Mouse (Mus musculus) heart, embryonic 16.5 days (tissue): ENCODE data around the gene Ism2. TPM values are rescaled to one million over a fixed set of nuclear protein-coding genes. Genes with fewer than 3 reads are reported as not detected.
A peak's percentile ranks its signal among the peaks of the same experiment; 100 is the strongest.
"Not testable (repeated sequence)": the region's sequence is repeated elsewhere in the genome, so short reads cannot be mapped to it uniquely, and the experiment has no call there.

ENCODE experiments used
- ATAC-seq: fragments of 200-750 bp; cut with Nextera tagmentation; replicated peaks from 2 replicates; pipeline ENCODE4 v1.8.0; 2017; ENCODE audit warnings: moderate number of reproducible peaks; ENCODE audit not compliant: insufficient read depth, low FRiP score; ENCODE audit errors: extremely low read depth
- H3K27ac ChIP-seq: fragments of 300-500 bp; sonication (generic); 2 replicates; pipeline ENCODE4 v1.5.1; 2014; ENCODE audit warnings: mild to moderate bottlenecking, low read length, control low read depth, moderate library complexity
- H3K27me3 ChIP-seq: fragments of 300-500 bp; sonication (generic); 2 replicates; pipeline ENCODE4 v1.6.1; 2014; ENCODE audit warnings: low read length, mixed read lengths; ENCODE audit not compliant: control insufficient read depth, insufficient read depth
- H3K36me3 ChIP-seq: fragments of 300-500 bp; sonication (generic); 2 replicates; pipeline ENCODE4 v1.6.1; 2014; ENCODE audit not compliant: control insufficient read depth, insufficient read depth
- H3K4me1 ChIP-seq: fragments of 300-500 bp; sonication (generic); 2 replicates; pipeline ENCODE4 v1.6.1; 2014; ENCODE audit warnings: low read length, mixed read lengths; ENCODE audit not compliant: control insufficient read depth, insufficient read depth
- H3K4me2 ChIP-seq: fragments of 300-500 bp; sonication (generic); 2 replicates; pipeline ENCODE4 v1.6.1; 2014; ENCODE audit warnings: low read depth, mild to moderate bottlenecking, control low read depth, low read length
- H3K4me3 ChIP-seq: fragments of 300-500 bp; sonication (generic); 2 replicates; pipeline ENCODE4 v1.5.1; 2014; ENCODE audit warnings: mild to moderate bottlenecking, control low read depth, low read length
- H3K9ac ChIP-seq: fragments of 300-500 bp; sonication (generic); 2 replicates; pipeline ENCODE4 v1.6.1; 2014; ENCODE audit warnings: low read length, control low read depth
- H3K9me3 ChIP-seq: fragments of 300-500 bp; sonication (generic); replicated peaks from 2 replicates; pipeline ENCODE4 v1.6.1; 2016; ENCODE audit warnings: low read length; ENCODE audit not compliant: control insufficient read depth
- WGBS: fragments of 180-500 bp; shearing (Covaris S2); extraction: QIAGEN DNeasy Blood & Tissue Kit; methylation state at CpG from one replicate; pipeline ENCODE4 v1.1.7; 2014; 5-methylcytosine and 5-hydroxymethylcytosine counted together
- polyA plus RNA-seq: library from polyadenylated mRNA; unstranded; fragments of >200 nt; fragmentation: Nextera tagmentation; extraction: Ambion mirVana; gene quantifications from 2 replicates; pipeline ENCODE4 v1.2.1, GENCODE M21; 2015

Ism2 gene
- polyA plus RNA-seq, 1 experiment from 2014 or later, result 0.38 TPM

GRCm38 (mm10) chr12:87331053-87331456 lies 31.6 kb upstream of the Ism2 start:
- peaks cover 4% of the 10 kb centered on the region; the same call in 1 of the 2 replicates for H3K4me1 ChIP-seq
- 57% methylated on average over 6 of the region's 6 CpGs for WGBS
- ATAC-seq, result no peak
- no peak overlapping the region for H3K4me2 ChIP-seq
- no peak overlapping the region for H3K4me3 ChIP-seq
- H3K9me3 ChIP-seq, result no peaks in the 10 kb centered on the region
- no peaks in the 10 kb centered on the region for H3K27me3 ChIP-seq
- no peak overlapping the region for H3K27ac ChIP-seq
- no peak overlapping the region for H3K9ac ChIP-seq
- peaks cover 4% of the 10 kb centered on the region; the same call in 1 of the 2 replicates for H3K36me3 ChIP-seq

GRCm38 (mm10) chr12:87330213-87330612 lies 30.7 kb upstream of the Ism2 start:
- Histone ChIP-seq H3K4me1 (peaks cover 4% of the 10 kb centered on the region; the same call in 1 of the 2 replicates), H3K36me3 (no peaks in the 10 kb centered on the region), H3K4me3 (no peak overlapping the region), H3K9ac (no peak overlapping the region), H3K27ac (no peak overlapping the region), H3K9me3 (no peaks in the 10 kb centered on the region), H3K4me2 (no peak overlapping the region), H3K27me3 (no peaks in the 10 kb centered on the region)
- ATAC-seq, result no peak
- WGBS, result 55% methylated on average over 2 of the region's 2 CpGs

- H3K27me3 ChIP-seq, result no peaks in the 10 kb centered on the region
- no peak for ATAC-seq
Measured at GRCm38 (mm10) chr12:87328025-87328424, 28.5 kb upstream of the Ism2 start.

GRCm38 (mm10) chr12:87327610-87328009 lies 28.1 kb upstream of the Ism2 start:
- H3K4me2 ChIP-seq, result no peak overlapping the region
- H3K9me3 ChIP-seq, result no peaks in the 10 kb centered on the region
- H3K27me3 ChIP-seq, result no peaks in the 10 kb centered on the region
- H3K4me3 ChIP-seq, result no peak overlapping the region
- H3K9ac ChIP-seq, result no peak overlapping the region
- peaks cover 4% of the 10 kb centered on the region; the same call in 1 of the 2 replicates for H3K4me1 ChIP-seq
- no peak for ATAC-seq
- 32% methylated on average over 7 of the region's 7 CpGs for WGBS
- no peaks in the 10 kb centered on the region; the same call in 1 of the 2 replicates for H3K36me3 ChIP-seq
- H3K27ac ChIP-seq, result peak overlapping the region; percentile 23; the same call in 1 of the 2 replicates

More at GRCm38 (mm10) chr12:87328025-87328424, 28.5 kb upstream of the Ism2 start:
- Histone ChIP-seq H3K36me3 (no peaks in the 10 kb centered on the region; the same call in 1 of the 2 replicates), H3K9me3 (no peaks in the 10 kb centered on the region), H3K4me2 (no peak overlapping the region), H3K27ac (no peak overlapping the region), H3K9ac (no peak overlapping the region), H3K4me3 (no peak overlapping the region), H3K4me1 (peaks cover 4% of the 10 kb centered on the region; the same call in 1 of the 2 replicates)
- WGBS, result 51% methylated on average over 4 of the region's 4 CpGs

- peaks cover 4% of the 10 kb centered on the region; the same call in 1 of the 2 replicates for H3K4me1 ChIP-seq
- no peaks in the 10 kb centered on the region for H3K27me3 ChIP-seq
- H3K9me3 ChIP-seq, result no peaks in the 10 kb centered on the region
- 94% methylated on average over 3 of the region's 3 CpGs for WGBS
- no peaks in the 10 kb centered on the region; the same call in 1 of the 2 replicates for H3K36me3 ChIP-seq
- H3K4me3 ChIP-seq, result no peak overlapping the region
- H3K9ac ChIP-seq, result no peak overlapping the region
- H3K4me2 ChIP-seq, result no peak overlapping the region
- no peak overlapping the region for H3K27ac ChIP-seq
- no peak for ATAC-seq
Measured at GRCm38 (mm10) chr12:87325452-87325851, 25.9 kb upstream of the Ism2 start.

GRCm38 (mm10) chr12:87319229-87319628 lies 19.7 kb upstream of the Ism2 start:
- H3K4me2 ChIP-seq, result no peak overlapping the region
- H3K27ac ChIP-seq, result no peak overlapping the region
- H3K27me3 ChIP-seq, result no peaks in the 10 kb centered on the region
- ATAC-seq, result no peak
- H3K4me3 ChIP-seq, result no peak overlapping the region
- H3K36me3 ChIP-seq, result no peaks in the 10 kb centered on the region; the same call in 1 of the 2 replicates
- no peak overlapping the region for H3K9ac ChIP-seq
- 89% methylated on average over 3 of the region's 3 CpGs for WGBS
- no peaks in the 10 kb centered on the region for H3K4me1 ChIP-seq
- H3K9me3 ChIP-seq, result no peaks in the 10 kb centered on the region

- no peak overlapping the region for H3K4me3 ChIP-seq
- no peak overlapping the region for H3K4me2 ChIP-seq
- H3K27ac ChIP-seq, result no peak overlapping the region
- no peak for ATAC-seq
- no peak overlapping the region for H3K9ac ChIP-seq
- H3K9me3 ChIP-seq, result no peaks in the 10 kb centered on the region
- no peaks in the 10 kb centered on the region for H3K4me1 ChIP-seq
- H3K27me3 ChIP-seq, result no peaks in the 10 kb centered on the region
- no peaks in the 10 kb centered on the region; the same call in 1 of the 2 replicates for H3K36me3 ChIP-seq
- WGBS, result 63% methylated on average over 1 of the region's 1 CpGs
Measured at GRCm38 (mm10) chr12:87317951-87318350, 18.4 kb upstream of the Ism2 start.

- H3K27me3 ChIP-seq, result no peaks in the 10 kb centered on the region
- H3K9me3 ChIP-seq, result no peaks in the 10 kb centered on the region
- no peak overlapping the region for H3K4me3 ChIP-seq
- H3K4me2 ChIP-seq, result no peak overlapping the region
- no peaks in the 10 kb centered on the region for H3K4me1 ChIP-seq
- WGBS, result 77% methylated on average over 2 of the region's 2 CpGs
- ATAC-seq, result no peak
- no peak overlapping the region for H3K27ac ChIP-seq
- H3K9ac ChIP-seq, result no peak overlapping the region
- peaks cover 28% of the 10 kb centered on the region for H3K36me3 ChIP-seq
Measured at GRCm38 (mm10) chr12:87313098-87313497, 13.6 kb upstream of the Ism2 start.

- not testable (repeated sequence) for ATAC-seq
Measured at GRCm38 (mm10) chr12:87306584-87306844, 7.0 kb upstream of the Ism2 start.

More at GRCm38 (mm10) chr12:87306584-87306844, 7.0 kb upstream of the Ism2 start:
- H3K4me3 ChIP-seq, H3K27ac ChIP-seq, H3K27me3 ChIP-seq, H3K9ac ChIP-seq, H3K4me2 ChIP-seq, H3K9me3 ChIP-seq: not testable (repeated sequence)
- peaks cover 21% of the 10 kb centered on the region for H3K36me3 ChIP-seq
- peaks cover 12% of the 10 kb centered on the region for H3K4me1 ChIP-seq
- 64% methylated on average over 4 of the region's 4 CpGs for WGBS
